Mouse (Mus musculus) CH12.LX (cell line): ENCODE measurements at regions not wholly inside any gene's neighbourhood (a gene's known extent, or its start where the extent isn't known, plus 50 kb on each side); places are given as distances from the start of the nearest gene placed in this dataset.
"Not testable (repeated sequence)": the region's sequence is repeated elsewhere in the genome, so short reads cannot be mapped to it uniquely, and the experiment has no call there.

Source experiments
- CHD2 ChIP-seq: IDR thresholded peaks from 2 replicates; pipeline ENCODE4 v1.6.1; 2011; ENCODE audit warnings: low read length, improper control_type of control experiment
- CTCF ChIP-seq, 2 experiments: IDR thresholded peaks in 1 of 2; conservative IDR thresholded peaks in 1 of 2; 2 replicates each; pipeline ENCODE4 v1.5.1; 2011 to 2012; ENCODE audit warnings: low read depth in 2 of 2, low read length in 2 of 2, improper control_type of control experiment in 1 of 2, inconsistent platforms in 1 of 2, mild to moderate bottlenecking in 1 of 2, moderate library complexity in 1 of 2
- E2F4 ChIP-seq: IDR thresholded peaks from 2 replicates; pipeline ENCODE4 v1.6.1; 2011; ENCODE audit warnings: low read depth, low read length, improper control_type of control experiment; ENCODE audit not compliant: insufficient replicate concordance
- EP300 ChIP-seq: IDR thresholded peaks from 2 replicates; pipeline ENCODE4 v1.6.1; 2011; ENCODE audit warnings: low read length, improper control_type of control experiment
- ETS1 ChIP-seq: conservative IDR thresholded peaks from 2 replicates; pipeline ENCODE4 v1.6.1; 2012; ENCODE audit warnings: low read depth, mild to moderate bottlenecking, inconsistent platforms, low read length, improper control_type of control experiment, moderate library complexity
- MAX ChIP-seq: IDR thresholded peaks from 2 replicates; pipeline ENCODE4 v1.6.1; 2011; ENCODE audit warnings: low read length, improper control_type of control experiment
- POLR2A ChIP-seq: IDR thresholded peaks from 2 replicates; pipeline ENCODE4 v1.6.1; 2011; ENCODE audit warnings: low read depth, mild to moderate bottlenecking, improper control_type of control experiment, low read length
- POLR2AphosphoS2 ChIP-seq: IDR thresholded peaks from 2 replicates; pipeline ENCODE4 v1.6.1; 2011; ENCODE audit warnings: low read depth, low read length, improper control_type of control experiment
- SMC3 ChIP-seq: IDR thresholded peaks from 2 replicates; pipeline ENCODE4 v1.6.1; 2011; ENCODE audit warnings: low read depth, low read length, improper control_type of control experiment
- TBP ChIP-seq: conservative IDR thresholded peaks from 2 replicates; pipeline ENCODE4 v1.6.1; 2011; ENCODE audit warnings: low read depth, low read length, improper control_type of control experiment
- USF2 ChIP-seq: conservative IDR thresholded peaks from 2 replicates; pipeline ENCODE4 v1.6.1; 2011; ENCODE audit warnings: low read depth, low read length, improper control_type of control experiment
- ZNF384 ChIP-seq: IDR thresholded peaks from 2 replicates; pipeline ENCODE4 v1.6.1; 2012; ENCODE audit warnings: low read depth, low read length, improper control_type of control experiment, inconsistent platforms

GRCm38 (mm10) chr10:35478786-35479185, 232.9 kb downstream of the Amd2 start:
- not testable (repeated sequence) for TF ChIP-seq CTCF (conservative IDR thresholded peaks at IDR 0.05 in 1 of 2, IDR thresholded peaks at IDR 0.05 in 1 of 2; ENCODE audit: low read depth in 2 of 2, low read length in 2 of 2); MAX; SMC3; TBP; EP300; ETS1; POLR2AphosphoS2; POLR2A; USF2; CHD2; ZNF384; E2F4
